Mouse (Mus musculus) bone marrow, adult 2 months (tissue): Measurements from ENCODE around the gene Synj2bp. TPM values are rescaled to one million over a fixed set of nuclear protein-coding genes. Genes with fewer than 3 reads are reported as not detected.
A peak's percentile ranks its signal among the peaks of the same experiment; 100 is the strongest.
"Not testable (repeated sequence)": the region's sequence is repeated elsewhere in the genome, so short reads cannot be mapped to it uniquely, and the experiment has no call there.

Experiments
- H3K27ac ChIP-seq: fragments of 200-500 bp; 2 replicates; pipeline ENCODE4 v1.5.1; 2012; ENCODE audit warnings: low read depth, mild to moderate bottlenecking, control low read depth, inconsistent platforms, low read length; ENCODE audit not compliant: control insufficient read depth, poor library complexity, insufficient read depth
- H3K4me1 ChIP-seq: fragments of 200-500 bp; 2 replicates; pipeline ENCODE4 v1.6.1; 2011; ENCODE audit warnings: low read length; ENCODE audit not compliant: control insufficient read depth, insufficient read depth
- H3K4me3 ChIP-seq: fragments of 200-500 bp; replicated peaks from 2 replicates; pipeline ENCODE3; 2011; ENCODE audit warnings: mild to moderate bottlenecking, low read depth, low read length, control low read depth; ENCODE audit not compliant: control insufficient read depth
- CTCF ChIP-seq: fragments of 200-500 bp; IDR thresholded peaks from 2 replicates; pipeline ENCODE4 v1.5.1; 2011; ENCODE audit warnings: low read length, control low read depth; ENCODE audit not compliant: control insufficient read depth, insufficient read depth
- POLR2A ChIP-seq: fragments of 200-500 bp; IDR thresholded peaks from 2 replicates; pipeline ENCODE4 v1.6.1; 2011; ENCODE audit warnings: low read depth, mild to moderate bottlenecking, control low read depth, low read length, borderline replicate concordance; ENCODE audit not compliant: control insufficient read depth
- WGBS: fragments of 180-500 bp; shearing (Covaris S2); methylation state at CpG from one replicate; pipeline ENCODE4 v1.1.7; 2018; 5-methylcytosine and 5-hydroxymethylcytosine counted together
- polyA plus RNA-seq: library from polyadenylated mRNA; stranded (reverse); fragments of >200 nt; gene quantifications from 2 replicates; pipeline ENCODE4 v1.2.4, GENCODE M21; 2011; ENCODE audit warnings: low replicate concordance; ENCODE audit not compliant: missing spikeins, insufficient read depth, insufficient read length

The Synj2bp gene
- polyA plus RNA-seq, result 15.9 and 16.7 TPM in 2 replicates

- no peaks in the 10 kb centered on the region; the same call in 1 of the 2 replicates for H3K4me1 ChIP-seq
- TF ChIP-seq CTCF (no peak), POLR2A (peak; percentile 69; the same call in 1 of the 2 replicates)
- WGBS, result under 1% methylated on average over 46 of the region's 46 CpGs
- H3K4me3 ChIP-seq, result peak within 1 kb of the TSS; percentile 91
- H3K27ac ChIP-seq, result peak within 1 kb of the TSS; percentile 51
Measured at GRCm38 (mm10) chr12:81532316-81533028, at the start of gene Synj2bp, which contains the start of gene Gm20498. Gene Synj2bp (minus strand): TSS chr12:81532911. Gene Gm20498 (minus strand): TSS chr12:81532905.

DNA sequence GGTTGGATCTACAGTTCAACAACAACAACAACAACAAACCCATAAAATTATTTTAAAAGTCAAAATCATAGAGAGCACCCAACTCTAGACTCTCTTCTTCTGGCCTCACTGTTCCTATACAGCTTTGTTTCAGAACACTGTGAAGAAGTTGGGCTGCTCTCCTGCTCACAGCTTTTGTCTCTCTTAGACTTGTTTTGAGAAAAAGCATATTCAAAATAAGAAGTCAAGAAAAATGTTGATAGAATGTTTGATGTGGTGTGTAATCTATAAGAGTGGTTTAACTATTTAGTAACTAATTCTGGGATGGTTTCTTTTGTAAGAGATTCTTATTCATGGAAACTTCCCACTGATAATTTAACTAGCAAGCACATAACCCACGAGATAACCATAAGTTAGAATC, 35.7 kb upstream of the Synj2bp start, which contains the start of gene Adam21:
TSS of gene Adam21 (minus strand) at position 101 of the 400 bp plus-strand sequence.
- 76% methylated on average over 1 of the region's 1 CpGs for WGBS
- Histone ChIP-seq H3K4me3 (no peak within 1 kb of the TSS), H3K27ac (no peak within 1 kb of the TSS), H3K4me1 (no peaks in the 10 kb centered on the region)
- TF ChIP-seq CTCF (no peak), POLR2A (no peak)

GRCm38 (mm10) chr12:81567931-81568330, 35.2 kb upstream of the Synj2bp start:
- H3K4me1 ChIP-seq, result no peaks in the 10 kb centered on the region
- no peak overlapping the region for H3K27ac ChIP-seq
- no peak overlapping the region for H3K4me3 ChIP-seq
- 60% methylated on average over 5 of the region's 5 CpGs for WGBS
- TF ChIP-seq POLR2A (no peak), CTCF (no peak)

GRCm38 (mm10) chr12:81564173-81564572, 31.5 kb upstream of the Synj2bp start:
- Histone ChIP-seq H3K27ac (no peak overlapping the region), H3K4me3 (no peak overlapping the region), H3K4me1 (no peaks in the 10 kb centered on the region)
- TF ChIP-seq POLR2A (no peak), CTCF (no peak)
- WGBS, result 87% methylated on average over 3 of the region's 3 CpGs

GRCm38 (mm10) chr12:81549286-81549685, 16.6 kb upstream of the Synj2bp start:
- H3K27ac ChIP-seq, result no peak overlapping the region
- TF ChIP-seq CTCF, result no peak
- no peak for TF ChIP-seq POLR2A
- H3K4me1 ChIP-seq, result no peaks in the 10 kb centered on the region
- WGBS, result 78% methylated on average over 3 of the region's 3 CpGs
- no peak overlapping the region for H3K4me3 ChIP-seq

GRCm38 (mm10) chr12:81547163-81547562, 14.5 kb upstream of the Synj2bp start:
- 28% methylated on average over 4 of the region's 4 CpGs for WGBS
- TF ChIP-seq CTCF (no peak), POLR2A (no peak)
- no peak overlapping the region for H3K4me3 ChIP-seq
- no peak overlapping the region for H3K27ac ChIP-seq
- H3K4me1 ChIP-seq, result no peaks in the 10 kb centered on the region

- no peaks in the 10 kb centered on the region; the same call in 1 of the 2 replicates for H3K4me1 ChIP-seq
- TF ChIP-seq CTCF, result no peak
- TF ChIP-seq POLR2A, result no peak
- H3K27ac ChIP-seq, result no peak overlapping the region
- 29% methylated on average over 4 of the region's 4 CpGs for WGBS
- H3K4me3 ChIP-seq, result peak overlapping the region; percentile 91
Measured at GRCm38 (mm10) chr12:81533029-81533419, 313 bp upstream of the Synj2bp start.

- H3K27ac ChIP-seq, H3K4me1 ChIP-seq, H3K4me3 ChIP-seq: not testable (repeated sequence)
- WGBS, result 64% methylated on average over 8 of the region's 8 CpGs
Measured at GRCm38 (mm10) chr12:81530587-81530986, 2.1 kb downstream of the Synj2bp start.

DNA sequence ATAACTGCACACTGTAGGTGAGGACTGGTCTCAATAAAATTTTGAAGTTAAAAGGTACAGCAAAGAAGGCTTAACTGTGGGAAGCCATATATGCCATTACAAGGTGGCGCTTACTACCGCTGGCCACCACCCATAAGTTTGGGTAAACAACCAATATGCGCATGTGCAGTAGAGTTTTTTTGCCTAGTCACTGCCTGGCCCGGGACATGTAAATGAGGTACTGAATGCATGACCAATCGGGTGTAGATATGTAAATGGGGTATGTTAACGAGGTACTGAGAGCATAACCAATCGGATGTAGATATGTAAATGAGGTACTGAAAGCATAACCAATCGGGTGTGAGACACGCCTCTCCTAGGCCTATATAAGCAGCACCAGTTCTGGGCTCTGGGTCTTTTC, 35.8 kb downstream of the Synj2bp start:
- H3K4me3 ChIP-seq, H3K27ac ChIP-seq, H3K4me1 ChIP-seq: not testable (repeated sequence)
- 88% methylated on average over 9 of the region's 9 CpGs for WGBS
